Mouse (Mus musculus) cortical plate, adult 2 months (tissue): ENCODE data around the gene Vmn2r18.

ENCODE experiments used
- CTCF ChIP-seq: fragments of 200-500 bp; IDR thresholded peaks from 2 replicates; pipeline ENCODE4 v1.5.1; 2011; ENCODE audit warnings: mild to moderate bottlenecking, control low read depth, low read length; ENCODE audit not compliant: insufficient read depth; ENCODE audit errors: extremely low read depth
- POLR2A ChIP-seq: fragments of 200-500 bp; IDR thresholded peaks from 2 replicates; pipeline ENCODE4 v1.6.1; 2011; ENCODE audit warnings: mild to moderate bottlenecking, low read length, control low read depth; ENCODE audit not compliant: insufficient read depth; ENCODE audit errors: extremely low read depth

DNA sequence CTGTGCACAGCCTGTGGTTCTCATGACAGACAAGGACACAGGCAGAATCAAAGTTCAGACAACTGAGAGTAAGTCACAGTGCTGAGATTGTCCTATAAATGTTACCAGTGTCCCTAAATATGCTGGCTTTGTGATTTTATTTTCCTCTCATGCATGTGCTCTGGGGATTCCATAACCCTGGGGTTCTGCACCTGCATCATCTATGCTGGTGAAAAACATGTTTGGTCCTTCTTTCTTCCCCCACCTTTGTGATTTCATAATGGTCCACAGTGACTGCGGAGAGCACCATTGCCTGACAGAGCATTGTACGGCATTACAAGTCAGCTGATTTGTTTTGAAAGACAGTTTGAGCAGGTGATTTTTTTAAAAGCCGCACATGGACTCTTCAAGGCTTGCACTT lies at the start of gene Vmn2r18:
- TF ChIP-seq POLR2A (no peak), CTCF (no peak)
